Mouse (Mus musculus): ENCODE measurements around the gene Card10. TPM values are rescaled to one million over a fixed set of nuclear protein-coding genes. Genes with fewer than 3 reads are reported as not detected.

Card10 gene
- total RNA-seq, 2 experiments from 2014 or later: 4.1 to 6.5 TPM

GRCm38 (mm10) chr15:78804326-78804725 lies 1.5 kb upstream of the Card10 start:
- DNase-seq (ENCODE audit: low spot score): no peak

- no peak for DNase-seq (ENCODE audit: low spot score)
Observed at GRCm38 (mm10) chr15:78803499-78803900, 658 bp upstream of the Card10 start.

GRCm38 (mm10) chr15:78801971-78802741 lies 686 bp downstream of the Card10 start:
- no peak for DNase-seq (ENCODE audit: low spot score)

- no peak for DNase-seq (ENCODE audit: low spot score)
Observed at GRCm38 (mm10) chr15:78801571-78801970, 1.3 kb downstream of the Card10 start.

- DNase-seq (ENCODE audit: low spot score): no peak
Observed at GRCm38 (mm10) chr15:78799029-78799428, 3.8 kb downstream of the Card10 start.

GRCm38 (mm10) chr15:78797060-78797329 lies 5.8 kb downstream of the Card10 start:
- no peak for DNase-seq (ENCODE audit: low spot score)

GRCm38 (mm10) chr15:78796196-78797059 lies 6.4 kb downstream of the Card10 start:
- peak; percentile 51 for DNase-seq (ENCODE audit: low spot score)

- no peak for DNase-seq (ENCODE audit: low spot score)
Observed at GRCm38 (mm10) chr15:78790990-78791389, 11.9 kb downstream of the Card10 start.

- DNase-seq (ENCODE audit: low spot score): peak; percentile 64
Observed at GRCm38 (mm10) chr15:78790451-78790850, 12.4 kb downstream of the Card10 start.

- DNase-seq (ENCODE audit: low spot score): no peak
Observed at GRCm38 (mm10) chr15:78789721-78790323, 13.0 kb downstream of the Card10 start.

GRCm38 (mm10) chr15:78788042-78788441 lies 14.8 kb downstream of the Card10 start:
- DNase-seq (ENCODE audit: low spot score): no peak

GRCm38 (mm10) chr15:78787287-78787856 lies 15.5 kb downstream of the Card10 start:
- no peak for DNase-seq (ENCODE audit: low spot score)

GRCm38 (mm10) chr15:78786411-78786818 lies 16.4 kb downstream of the Card10 start:
- peak; percentile 80 for DNase-seq (ENCODE audit: low spot score)

GRCm38 (mm10) chr15:78785961-78786360 lies 16.9 kb downstream of the Card10 start:
- peak; percentile 76 for DNase-seq (ENCODE audit: low spot score)

- DNase-seq (ENCODE audit: low spot score): no peak
Observed at GRCm38 (mm10) chr15:78785258-78785657, 17.6 kb downstream of the Card10 start.

- no peak for DNase-seq (ENCODE audit: low spot score)
Observed at GRCm38 (mm10) chr15:78784520-78784919, 18.3 kb downstream of the Card10 start.

GRCm38 (mm10) chr15:78782348-78783103 lies 20.3 kb downstream of the Card10 start:
- DNase-seq (ENCODE audit: low spot score): no peak

GRCm38 (mm10) chr15:78780908-78781307 lies 21.9 kb downstream of the Card10 start:
- DNase-seq (ENCODE audit: low spot score): no peak

GRCm38 (mm10) chr15:78780359-78780758 lies 22.5 kb downstream of the Card10 start:
- DNase-seq (ENCODE audit: low spot score): no peak

GRCm38 (mm10) chr15:78779690-78780089 lies 23.2 kb downstream of the Card10 start:
- DNase-seq (ENCODE audit: low spot score): no peak

GRCm38 (mm10) chr15:78779253-78779652 lies 23.6 kb downstream of the Card10 start:
- no peak for DNase-seq (ENCODE audit: low spot score)

All from gastrocnemius, adult 18-20 months (tissue).